Mouse (Mus musculus) hindbrain, embryonic 16.5 days (tissue): ENCODE measurements around the gene Col5a1. TPM values are rescaled to one million over a fixed set of nuclear protein-coding genes. Genes with fewer than 3 reads are reported as not detected.

Experiments
- ATAC-seq: fragments of 200-750 bp; cut with Nextera tagmentation; 2 replicates; pipeline ENCODE4 v1.8.0; 2017; ENCODE audit warnings: moderate TSS enrichment, moderate library complexity
- H3K27ac ChIP-seq: fragments of 300-500 bp; sonication (generic); 2 replicates; pipeline ENCODE4 v1.5.1; 2014; ENCODE audit warnings: low read depth, mild to moderate bottlenecking, control low read depth, low read length, moderate library complexity
- H3K27me3 ChIP-seq: fragments of 300-500 bp; sonication (generic); replicated peaks from 2 replicates; pipeline ENCODE4 v1.6.1; 2014; ENCODE audit warnings: low read length; ENCODE audit not compliant: control insufficient read depth, insufficient read depth
- H3K36me3 ChIP-seq: fragments of 300-500 bp; sonication (generic); 2 replicates; pipeline ENCODE4 v1.6.1; 2014; ENCODE audit warnings: mild to moderate bottlenecking, low read length, moderate library complexity, mixed read lengths; ENCODE audit not compliant: control insufficient read depth, insufficient read depth
- H3K4me1 ChIP-seq: fragments of 300-500 bp; sonication (generic); 2 replicates; pipeline ENCODE4 v1.6.1; 2014; ENCODE audit warnings: low read depth, low read length; ENCODE audit not compliant: control insufficient read depth, insufficient read depth
- H3K4me2 ChIP-seq: fragments of 300-500 bp; sonication (generic); 2 replicates; pipeline ENCODE4 v1.6.1; 2014; ENCODE audit warnings: mild to moderate bottlenecking, low read length, control low read depth, moderate library complexity
- H3K4me3 ChIP-seq: fragments of 300-500 bp; sonication (generic); 2 replicates; pipeline ENCODE4 v1.5.1; 2014; ENCODE audit warnings: mild to moderate bottlenecking, low read length, control low read depth, moderate library complexity
- H3K9ac ChIP-seq: fragments of 300-500 bp; sonication (generic); 2 replicates; pipeline ENCODE4 v1.6.1; 2014; ENCODE audit warnings: low read depth, mild to moderate bottlenecking, control low read depth, low read length, moderate library complexity
- H3K9me3 ChIP-seq: fragments of 300-500 bp; sonication (generic); 2 replicates; pipeline ENCODE4 v1.6.1; 2014; ENCODE audit warnings: mild to moderate bottlenecking, low read length, moderate library complexity; ENCODE audit not compliant: control insufficient read depth
- WGBS: fragments of 180-500 bp; shearing (Covaris S2); extraction: QIAGEN DNeasy Blood & Tissue Kit; methylation state at CpG from one replicate; pipeline ENCODE4 v1.1.7; 2014; 5-methylcytosine and 5-hydroxymethylcytosine counted together
- polyA plus RNA-seq: library from polyadenylated mRNA; unstranded; fragments of >200 nt; fragmentation: Nextera tagmentation; extraction: Ambion mirVana; gene quantifications from 2 replicates; pipeline ENCODE4 v1.2.1, GENCODE M21; 2015

The Col5a1 gene
- polyA plus RNA-seq, 1 experiment from 2014 or later = 9.2 TPM

GRCm38 (mm10) chr2:27891922-27892541 lies 5.8 kb downstream of the Col5a1 start:
- Histone ChIP-seq H3K9ac (no peak overlapping the region), H3K27ac (no peak overlapping the region), H3K4me1 (peaks cover 4% of the 10 kb centered on the region; the same call in 1 of the 2 replicates), H3K27me3 (peaks cover 10% of the 10 kb centered on the region; the same call in 1 of the 2 replicates), H3K36me3 (no peaks in the 10 kb centered on the region), H3K4me3 (no peak overlapping the region), H3K4me2 (no peak overlapping the region), H3K9me3 (no peaks in the 10 kb centered on the region)
- 90% methylated on average over 7 of the region's 7 CpGs for WGBS
- no peak for ATAC-seq

- ATAC-seq = no peak
- H3K27me3 ChIP-seq = peaks cover under 1% of the 10 kb centered on the region; the same call in 1 of the 2 replicates
- H3K4me3 ChIP-seq = no peak overlapping the region
- no peaks in the 10 kb centered on the region for H3K4me1 ChIP-seq
- H3K9ac ChIP-seq = no peak overlapping the region
- no peaks in the 10 kb centered on the region for H3K36me3 ChIP-seq
- WGBS = 98% methylated on average over 12 of the region's 12 CpGs
- no peak overlapping the region for H3K27ac ChIP-seq
- H3K4me2 ChIP-seq = no peak overlapping the region
- H3K9me3 ChIP-seq = no peaks in the 10 kb centered on the region
Observed at GRCm38 (mm10) chr2:27893015-27893414, 6.8 kb downstream of the Col5a1 start.

DNA sequence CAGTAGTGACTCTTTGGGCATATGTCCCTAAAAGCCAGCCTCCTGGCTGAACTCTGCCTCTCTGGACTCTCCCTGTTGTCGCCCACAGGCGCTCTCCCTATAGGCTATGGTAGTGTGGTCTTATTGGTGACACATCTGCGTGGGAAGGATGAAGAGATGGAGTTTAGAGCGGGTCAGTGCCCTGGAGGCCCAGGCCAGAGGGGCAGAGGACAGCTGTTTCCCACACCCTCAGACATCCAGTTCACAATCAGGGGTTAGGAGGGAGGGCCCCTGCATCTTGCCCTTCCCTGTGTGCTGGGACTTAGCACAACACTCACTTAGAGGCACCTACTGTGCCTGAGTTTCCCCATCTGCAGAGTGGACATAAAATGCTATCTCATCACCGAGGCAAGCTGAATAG lies 8.8 kb downstream of the Col5a1 start:
- H3K36me3 ChIP-seq = no peaks in the 10 kb centered on the region
- ATAC-seq = no peak
- no peak overlapping the region for H3K4me2 ChIP-seq
- H3K27ac ChIP-seq = no peak overlapping the region
- no peak overlapping the region for H3K4me3 ChIP-seq
- no peaks in the 10 kb centered on the region for H3K4me1 ChIP-seq
- H3K9me3 ChIP-seq = no peaks in the 10 kb centered on the region
- WGBS = 77% methylated on average over 5 of the region's 5 CpGs
- H3K27me3 ChIP-seq = no peaks in the 10 kb centered on the region
- no peak overlapping the region for H3K9ac ChIP-seq

DNA sequence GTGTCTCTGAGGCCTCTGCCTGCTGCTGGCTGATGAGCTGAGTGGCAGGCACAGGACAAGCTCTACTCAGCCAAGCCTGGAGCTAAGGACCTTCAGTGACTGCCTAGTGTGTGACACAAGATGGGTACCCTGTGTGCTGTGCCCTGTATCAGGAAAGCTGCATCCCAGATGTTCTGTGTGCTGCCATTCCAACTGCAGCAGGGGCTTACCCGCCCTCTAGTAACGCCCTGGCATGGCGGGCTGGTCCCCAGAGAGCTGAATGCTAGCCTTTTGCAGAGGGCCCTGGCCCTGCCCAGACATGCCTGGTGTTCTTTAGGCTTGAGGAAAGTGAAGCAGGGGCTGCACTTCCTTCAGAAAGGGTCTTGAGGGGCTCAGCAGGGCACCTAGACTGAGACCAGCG lies 9.4 kb downstream of the Col5a1 start:
- Histone ChIP-seq H3K4me2 (no peak overlapping the region), H3K36me3 (no peaks in the 10 kb centered on the region), H3K4me3 (no peak overlapping the region), H3K27me3 (no peaks in the 10 kb centered on the region), H3K9ac (no peak overlapping the region), H3K9me3 (no peaks in the 10 kb centered on the region), H3K27ac (no peak overlapping the region), H3K4me1 (no peaks in the 10 kb centered on the region)
- 83% methylated on average over 4 of the region's 4 CpGs for WGBS
- ATAC-seq = no peak

DNA sequence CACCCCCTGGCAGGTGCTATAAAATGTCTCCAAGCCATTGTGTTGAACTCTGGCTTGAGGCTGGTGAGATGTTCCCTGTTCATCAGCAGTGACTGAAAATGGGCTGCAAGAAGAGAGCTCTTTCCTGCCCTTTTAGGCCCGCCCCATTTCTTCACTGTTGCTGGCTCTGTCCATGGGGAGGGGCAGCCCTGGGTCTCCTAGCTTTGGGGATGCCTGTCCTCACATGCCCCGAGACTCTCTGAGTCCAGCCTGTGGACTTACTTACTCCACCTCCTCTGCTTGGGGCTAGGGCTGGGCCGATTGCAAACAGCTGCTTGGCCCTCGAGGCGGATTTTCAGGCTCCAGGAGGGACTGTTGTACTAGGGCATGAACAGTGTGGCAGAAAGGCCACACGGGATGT lies 10.9 kb downstream of the Col5a1 start:
- H3K27me3 ChIP-seq = no peaks in the 10 kb centered on the region
- WGBS = 71% methylated on average over 6 of the region's 6 CpGs
- no peak overlapping the region for H3K4me3 ChIP-seq
- no peak overlapping the region for H3K4me2 ChIP-seq
- no peaks in the 10 kb centered on the region for H3K9me3 ChIP-seq
- no peaks in the 10 kb centered on the region for H3K36me3 ChIP-seq
- ATAC-seq = no peak
- no peak overlapping the region for H3K9ac ChIP-seq
- H3K4me1 ChIP-seq = no peaks in the 10 kb centered on the region
- H3K27ac ChIP-seq = no peak overlapping the region

DNA sequence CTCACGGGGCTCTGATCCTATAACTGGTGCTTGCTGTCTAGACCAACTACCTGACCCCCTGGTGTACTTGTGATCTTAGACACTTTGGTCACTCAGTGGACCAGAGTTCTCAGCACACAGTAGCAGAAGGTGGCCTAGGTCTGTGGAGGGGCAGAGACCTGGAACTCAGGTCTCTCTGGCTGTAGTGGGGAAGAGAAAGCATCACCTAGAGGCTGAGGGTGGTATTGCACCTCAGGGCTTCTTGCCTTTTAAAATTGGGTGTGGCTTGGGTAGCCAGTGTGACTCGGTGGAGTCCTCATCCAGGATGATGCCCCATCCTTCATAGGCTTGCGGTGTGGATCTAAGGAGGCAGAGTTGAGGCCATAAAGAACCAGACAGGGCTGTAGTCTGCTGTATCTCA lies 13.7 kb downstream of the Col5a1 start:
- Histone ChIP-seq H3K9me3 (no peaks in the 10 kb centered on the region), H3K4me2 (no peak overlapping the region), H3K27ac (no peak overlapping the region), H3K4me3 (no peak overlapping the region), H3K9ac (no peak overlapping the region), H3K27me3 (no peaks in the 10 kb centered on the region), H3K36me3 (no peaks in the 10 kb centered on the region), H3K4me1 (no peaks in the 10 kb centered on the region)
- no peak for ATAC-seq
- WGBS = 71% methylated on average over 3 of the region's 3 CpGs

DNA sequence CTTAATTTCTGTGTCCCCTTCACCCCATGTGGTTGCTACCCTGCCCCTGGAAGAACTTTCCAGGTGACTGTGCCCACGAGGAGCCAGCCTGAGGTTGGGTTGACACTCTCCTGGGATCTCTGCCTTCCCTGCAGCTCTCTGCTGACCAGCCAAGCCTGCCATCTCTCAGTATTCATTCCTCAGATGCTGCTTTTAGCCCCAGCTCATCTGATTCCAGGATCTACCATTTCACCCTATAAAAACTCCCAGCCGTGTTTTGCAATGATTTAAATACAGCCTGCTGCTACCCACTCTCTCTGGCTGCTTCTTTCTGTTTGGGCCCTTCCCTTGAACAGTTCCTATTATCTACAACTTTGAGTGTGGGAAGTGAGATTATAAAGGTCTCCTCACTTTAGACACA lies 14.9 kb downstream of the Col5a1 start:
- Histone ChIP-seq H3K27me3 (no peaks in the 10 kb centered on the region), H3K36me3 (no peaks in the 10 kb centered on the region), H3K4me2 (no peak overlapping the region), H3K4me3 (no peak overlapping the region), H3K4me1 (no peaks in the 10 kb centered on the region), H3K9me3 (no peaks in the 10 kb centered on the region), H3K27ac (no peak overlapping the region), H3K9ac (no peak overlapping the region)
- no peak for ATAC-seq
- 46% methylated on average over 2 of the region's 2 CpGs for WGBS

GRCm38 (mm10) chr2:27901525-27902245 lies 15.5 kb downstream of the Col5a1 start:
- no peak overlapping the region for H3K4me2 ChIP-seq
- no peak overlapping the region for H3K27ac ChIP-seq
- H3K27me3 ChIP-seq = no peaks in the 10 kb centered on the region
- H3K36me3 ChIP-seq = no peaks in the 10 kb centered on the region
- H3K9me3 ChIP-seq = no peaks in the 10 kb centered on the region
- ATAC-seq = no peak
- no peak overlapping the region for H3K4me3 ChIP-seq
- WGBS = 74% methylated on average over 9 of the region's 9 CpGs
- H3K9ac ChIP-seq = no peak overlapping the region
- no peaks in the 10 kb centered on the region for H3K4me1 ChIP-seq

- Histone ChIP-seq H3K36me3 (no peaks in the 10 kb centered on the region), H3K27ac (no peak overlapping the region), H3K4me1 (no peaks in the 10 kb centered on the region), H3K27me3 (no peaks in the 10 kb centered on the region), H3K4me2 (no peak overlapping the region), H3K9ac (no peak overlapping the region), H3K4me3 (no peak overlapping the region), H3K9me3 (no peaks in the 10 kb centered on the region)
- WGBS = 73% methylated on average over 3 of the region's 3 CpGs
- ATAC-seq = no peak
Observed at GRCm38 (mm10) chr2:27902318-27902717, 16.1 kb downstream of the Col5a1 start.
